ENCODE assay signal across 22 mouse cellular contexts in the genomic region with DNA sequence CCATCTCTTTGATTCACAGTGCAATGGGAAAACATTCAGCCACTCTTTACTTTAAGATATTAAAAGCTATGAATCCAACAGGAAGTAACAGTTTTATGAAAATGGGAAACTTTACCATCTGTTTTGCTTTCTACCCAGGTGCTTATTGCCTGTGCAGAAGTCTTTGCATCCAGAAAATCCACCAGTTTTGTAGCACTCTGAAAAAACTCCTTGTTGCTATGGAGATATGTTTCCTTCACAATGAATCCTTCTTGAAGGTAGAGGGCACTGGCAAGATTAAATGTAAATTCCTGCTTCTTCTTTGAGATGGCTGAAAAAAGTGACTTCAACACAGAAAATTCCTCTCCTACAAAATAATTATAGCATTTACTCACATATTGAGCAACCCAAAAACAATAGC. TPM values are rescaled to one million over a fixed set of nuclear protein-coding genes. Genes with fewer than 3 reads are reported as not detected.
"Had no signal": no experiment of that assay in that cellular context is flagged by ENCODE, and none has a peak within 500 bp of the region (broad histone marks: within the 10 kb centered on the region; RNA-seq: fewer than 3 reads in every experiment).

No protein-coding gene starts in this region.

- H3K9ac ChIP-seq: limb, embryonic 15.5 days; liver, embryonic 12.5 days; lung, embryonic 14.5 days; neural tube, embryonic 15.5 days had no signal

- ATAC-seq: liver, embryonic 12.5 days had no signal

- H3K27ac ChIP-seq: kidney, postnatal 0 days; limb, embryonic 15.5 days; liver, embryonic 12.5 days; neural tube, embryonic 15.5 days had no signal

- H3K9me3 ChIP-seq: limb, embryonic 15.5 days; liver, embryonic 12.5 days; neural tube, embryonic 15.5 days had no signal

- H3K4me2 ChIP-seq: limb, embryonic 15.5 days; liver, embryonic 12.5 days; lung, embryonic 14.5 days; midbrain, embryonic 11.5 days; neural tube, embryonic 15.5 days had no signal

- H3K36me3 ChIP-seq: limb, embryonic 15.5 days; liver, embryonic 12.5 days; neural tube, embryonic 15.5 days had no signal

- DNase-seq: kidney, adult 11 months; kidney, adult 9 months; kidney, postnatal 36 days; lung, embryonic 14.5 days; lung, postnatal 10 days; lung, postnatal 4 days; right cerebral cortex, postnatal 4 days; spleen, adult 18-20 months; thymus, postnatal 4 days had no signal

- H3K4me1 ChIP-seq: limb, embryonic 15.5 days; liver, embryonic 12.5 days; neural tube, embryonic 15.5 days had no signal

- H3K27me3 ChIP-seq: limb, embryonic 15.5 days; liver, embryonic 12.5 days; neural tube, embryonic 15.5 days had no signal

- H3K4me3 ChIP-seq: limb, embryonic 15.5 days; liver, embryonic 12.5 days; myocyte; neural tube, embryonic 15.5 days had no signal

RNA-seq across cellular contexts. Expression of gene Serpini2, which starts 10.5 kb away (rescaled TPM):
- total RNA-seq: layer of hippocampus, adult 18-20 months; layer of hippocampus, postnatal 14 days; megakaryocyte, adult 5-6 weeks had no signal
- polyA plus RNA-seq: kidney, postnatal 0 days; limb, embryonic 11.5 days; limb, embryonic 15.5 days; liver, embryonic 12.5 days; lung, embryonic 14.5 days; midbrain, embryonic 11.5 days; myocyte; neural tube, embryonic 11.5 days; neural tube, embryonic 15.5 days; stomach, embryonic 14.5 days; thymus, postnatal 0 days had no signal
